Mouse (Mus musculus) cerebellum, adult 18-20 months (tissue): ENCODE results near the gene Pdk2.

Experiments used
- DNase-seq, 2 experiments: peaks; one replicate each; pipeline ENCODE4 v3.0.0; 2021

Gene Pdk2

GRCm38 (mm10) chr11:95001584-95002347 lies 39.4 kb downstream of the Pdk2 start:
- DNase-seq = peak in 1 of 2 experiments; percentile 16

GRCm38 (mm10) chr11:95001058-95001457 lies 40.1 kb downstream of the Pdk2 start:
- DNase-seq = peak; percentile 86 to 91

GRCm38 (mm10) chr11:95000548-95000947 lies 40.6 kb downstream of the Pdk2 start:
- peak; percentile 49 to 55 for DNase-seq

- no peak for DNase-seq
These were observed 41.0 kb downstream of the Pdk2 start for GRCm38 (mm10) chr11:95000128-95000527.

GRCm38 (mm10) chr11:94998041-94998531 lies 43.1 kb downstream of the Pdk2 start:
- peak; percentile 46 to 58 for DNase-seq

- no peak for DNase-seq
These were observed 43.6 kb downstream of the Pdk2 start for GRCm38 (mm10) chr11:94997596-94997995.

GRCm38 (mm10) chr11:94996984-94997383 lies 44.2 kb downstream of the Pdk2 start:
- DNase-seq = no peak

DNA sequence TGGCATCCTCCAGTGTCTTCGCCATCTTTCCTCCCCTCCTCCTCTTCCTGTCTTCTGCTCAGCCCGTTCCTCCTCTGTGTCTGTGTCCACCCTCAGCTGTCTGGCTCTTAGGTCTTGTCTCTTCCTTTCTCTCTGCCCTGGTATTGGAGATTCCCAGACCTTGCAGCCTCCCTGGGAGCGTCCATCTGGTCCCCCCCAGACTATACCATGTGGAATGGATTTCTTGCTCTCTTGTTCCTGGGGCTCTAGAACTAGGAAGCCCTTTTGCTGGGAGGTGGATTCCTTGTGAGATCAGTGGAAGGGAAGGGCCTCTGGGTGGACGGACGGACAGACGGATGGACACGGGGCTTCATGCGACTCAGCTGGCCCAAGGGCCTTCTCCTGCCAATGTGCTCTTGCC lies 45.1 kb downstream of the Pdk2 start:
- no peak for DNase-seq

GRCm38 (mm10) chr11:94994947-94995772 lies 46.0 kb downstream of the Pdk2 start:
- no peak for DNase-seq

DNA sequence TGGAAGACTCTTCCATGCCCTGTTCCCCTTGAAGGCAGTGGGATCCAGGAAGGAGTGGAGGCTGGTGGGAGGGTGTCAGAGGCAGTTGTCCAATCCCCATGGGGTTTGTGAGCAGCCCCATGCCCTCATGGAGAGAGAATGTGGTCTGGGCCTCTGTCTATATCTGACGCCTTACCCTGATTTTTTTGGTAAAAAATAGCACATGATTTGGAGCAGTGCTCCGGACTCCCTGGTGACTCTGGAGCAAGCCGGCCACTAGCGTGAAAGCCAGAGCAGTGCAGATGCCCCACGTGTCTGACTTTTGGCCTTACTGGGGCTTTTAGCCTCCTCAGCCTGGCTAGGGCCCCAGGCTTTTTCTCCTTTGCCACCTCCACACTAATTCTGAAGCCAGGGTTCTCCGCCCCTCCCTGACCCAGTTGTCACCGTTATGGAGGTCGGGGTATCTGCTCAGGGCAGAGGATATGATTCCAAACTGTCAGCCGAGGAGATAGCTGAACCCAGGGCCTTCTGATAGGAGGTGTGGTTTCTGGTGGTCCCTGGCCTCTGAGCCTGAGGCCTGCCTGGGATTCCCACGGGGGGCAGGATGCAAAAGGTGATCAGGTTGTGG lies 46.8 kb downstream of the Pdk2 start:
- DNase-seq = peak in 1 of 2 experiments; percentile 61

- peak in 1 of 2 experiments; percentile 59 for DNase-seq
These were observed 48.2 kb downstream of the Pdk2 start for GRCm38 (mm10) chr11:94992754-94993606.

DNA sequence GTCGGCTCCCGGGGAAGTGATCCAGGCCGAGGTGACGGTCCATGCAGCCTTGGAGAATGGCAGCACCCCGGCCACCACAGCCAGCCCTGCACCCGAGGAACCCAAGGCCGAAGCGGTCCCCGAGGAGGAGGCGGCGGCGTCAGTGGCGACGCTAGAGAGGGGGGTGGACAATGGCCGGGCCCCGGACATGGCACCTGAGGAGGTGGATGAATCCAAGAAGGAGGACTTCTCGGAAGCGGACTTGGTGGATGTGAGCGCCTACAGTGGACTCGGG lies 48.7 kb downstream of the Pdk2 start:
- peak in 1 of 2 experiments; percentile 55 for DNase-seq

DNA sequence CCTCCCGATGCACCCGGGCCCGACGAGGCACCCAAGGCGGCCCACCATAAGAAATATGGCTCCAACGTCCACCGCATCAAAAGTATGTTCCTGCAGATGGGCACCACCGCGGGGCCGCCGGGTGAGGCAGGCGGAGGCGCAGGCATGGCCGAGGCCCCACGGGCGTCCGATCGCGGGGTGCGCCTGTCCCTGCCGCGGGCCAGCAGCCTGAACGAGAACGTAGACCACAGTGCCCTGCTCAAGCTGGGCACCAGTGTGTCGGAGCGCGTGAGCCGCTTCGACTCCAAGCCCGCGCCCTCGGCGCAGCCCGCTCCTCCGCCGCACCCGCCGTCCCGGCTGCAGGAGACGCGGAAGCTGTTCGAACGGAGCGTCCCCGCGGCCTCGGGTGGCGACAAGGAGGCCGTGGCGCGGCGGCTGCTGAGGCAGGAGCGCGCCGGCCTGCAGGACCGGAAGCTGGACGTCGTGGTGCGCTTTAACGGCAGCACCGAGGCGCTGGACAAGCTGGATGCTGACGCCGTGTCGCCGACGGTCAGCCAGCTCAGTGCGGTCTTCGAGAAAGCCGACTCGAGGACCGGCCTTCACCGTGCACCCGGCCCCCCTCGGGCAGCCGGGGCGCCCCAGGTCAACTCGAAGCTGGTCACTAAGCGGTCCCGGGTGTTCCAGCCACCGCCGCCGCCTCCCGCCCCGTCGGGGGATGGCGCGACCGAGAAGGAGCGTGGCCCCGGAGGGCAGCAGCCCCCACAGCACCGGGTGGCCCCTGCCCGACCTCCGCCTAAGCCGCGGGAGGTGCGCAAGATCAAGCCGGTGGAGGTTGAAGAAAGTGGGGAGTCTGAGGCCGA lies 49.3 kb downstream of the Pdk2 start:
- peak; percentile 50 to 72 for DNase-seq

DNA sequence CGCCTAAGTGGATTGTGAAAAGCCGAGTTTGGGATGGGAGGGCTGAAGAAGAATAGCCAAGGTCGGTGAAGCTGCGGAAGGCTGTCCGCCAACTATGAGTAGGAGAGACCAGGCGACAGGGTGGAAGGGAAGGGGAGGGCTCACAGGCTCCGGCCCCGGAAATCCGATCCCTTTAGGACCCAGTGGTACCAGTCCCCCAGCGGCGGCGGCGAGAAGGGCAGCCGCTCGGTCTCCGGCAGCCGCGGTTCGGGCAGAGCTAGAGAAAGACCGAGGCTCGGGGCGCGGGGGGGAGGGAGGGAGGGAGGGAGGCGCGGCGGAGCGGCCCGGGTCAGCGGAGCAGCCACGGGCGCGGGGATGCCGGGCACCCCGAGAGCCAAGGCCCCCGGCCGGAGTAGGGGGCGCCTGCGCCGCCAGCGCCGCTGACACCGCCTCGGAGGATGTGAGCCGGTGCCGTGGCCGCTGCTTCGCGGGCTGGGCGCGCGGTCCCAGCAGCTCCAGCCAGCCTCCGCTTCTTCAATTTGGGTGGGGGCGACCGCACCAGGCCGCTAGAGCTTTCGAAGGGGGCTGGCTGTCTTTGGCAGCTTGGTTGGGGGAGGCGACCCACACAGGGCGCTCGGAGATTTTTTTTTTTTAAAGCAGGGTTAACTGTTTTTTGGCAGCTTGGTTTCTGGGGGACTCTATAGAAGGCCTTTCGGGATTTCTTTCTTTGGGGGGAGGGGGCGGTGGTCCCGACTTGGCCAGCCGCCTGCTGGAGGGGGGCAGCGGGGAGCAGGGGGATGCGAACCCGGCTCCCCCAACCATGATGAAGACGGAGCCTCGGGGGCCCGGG lies 50.2 kb downstream of the Pdk2 start, which contains the start of gene Ppp1r9b:
Gene Ppp1r9b (plus strand): TSS at position 287 of the 829 bp plus-strand sequence.
- DNase-seq = peak; percentile 95 to 96

DNA sequence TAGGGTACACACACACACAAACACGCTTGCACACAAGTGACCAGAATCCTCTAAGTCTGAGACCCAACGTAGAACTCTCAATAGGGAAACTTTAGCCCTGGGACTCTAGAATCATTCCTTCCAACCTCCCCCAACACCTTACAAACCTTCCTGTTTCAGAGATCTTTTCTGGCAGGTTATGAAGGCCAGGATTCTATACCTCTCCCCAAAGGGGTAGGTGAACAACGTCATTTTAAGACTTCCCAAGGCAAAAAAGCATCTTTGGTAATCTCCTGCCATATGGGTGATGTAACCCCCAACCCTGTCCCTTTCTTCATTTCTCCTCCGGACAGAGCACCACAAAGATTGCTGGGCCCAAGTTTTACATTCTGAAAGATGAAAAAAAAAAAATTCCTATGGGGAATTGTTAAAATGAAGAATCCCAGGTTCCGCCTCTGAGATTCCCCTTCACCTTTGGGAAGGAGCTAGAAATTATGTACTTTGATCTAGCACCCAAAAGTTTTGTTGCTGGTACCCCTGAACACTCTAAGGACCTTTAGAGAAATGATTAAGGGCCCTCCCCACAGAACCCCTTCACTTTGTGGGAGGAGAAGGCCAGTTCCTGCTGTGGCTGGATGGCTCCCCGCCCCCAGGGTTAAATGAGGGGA lies 50.9 kb downstream of the Pdk2 start:
- DNase-seq = no peak

DNA sequence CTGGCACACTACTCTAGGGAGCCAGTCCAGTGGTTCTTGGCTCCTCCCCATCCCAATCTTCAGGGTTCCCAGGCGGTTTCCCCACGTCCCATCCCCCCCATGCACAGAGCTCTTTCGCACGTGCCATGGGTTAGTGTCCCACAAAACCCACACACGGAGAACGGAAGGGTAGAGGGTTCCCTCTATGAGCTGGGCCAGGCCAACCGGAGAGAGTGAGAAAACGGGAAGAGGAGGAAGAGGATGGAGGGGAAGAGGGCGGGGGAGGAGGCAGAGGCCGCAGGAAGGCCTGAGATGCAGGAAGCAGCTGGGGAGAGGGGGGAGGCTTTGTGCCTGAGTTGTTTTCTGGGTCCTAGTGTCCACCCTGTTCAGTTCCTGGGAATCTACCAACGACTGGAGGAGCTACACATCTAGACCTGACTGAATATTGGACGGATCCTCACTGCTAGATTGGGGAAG lies 51.6 kb downstream of the Pdk2 start:
- peak; percentile 88 to 92 for DNase-seq

DNA sequence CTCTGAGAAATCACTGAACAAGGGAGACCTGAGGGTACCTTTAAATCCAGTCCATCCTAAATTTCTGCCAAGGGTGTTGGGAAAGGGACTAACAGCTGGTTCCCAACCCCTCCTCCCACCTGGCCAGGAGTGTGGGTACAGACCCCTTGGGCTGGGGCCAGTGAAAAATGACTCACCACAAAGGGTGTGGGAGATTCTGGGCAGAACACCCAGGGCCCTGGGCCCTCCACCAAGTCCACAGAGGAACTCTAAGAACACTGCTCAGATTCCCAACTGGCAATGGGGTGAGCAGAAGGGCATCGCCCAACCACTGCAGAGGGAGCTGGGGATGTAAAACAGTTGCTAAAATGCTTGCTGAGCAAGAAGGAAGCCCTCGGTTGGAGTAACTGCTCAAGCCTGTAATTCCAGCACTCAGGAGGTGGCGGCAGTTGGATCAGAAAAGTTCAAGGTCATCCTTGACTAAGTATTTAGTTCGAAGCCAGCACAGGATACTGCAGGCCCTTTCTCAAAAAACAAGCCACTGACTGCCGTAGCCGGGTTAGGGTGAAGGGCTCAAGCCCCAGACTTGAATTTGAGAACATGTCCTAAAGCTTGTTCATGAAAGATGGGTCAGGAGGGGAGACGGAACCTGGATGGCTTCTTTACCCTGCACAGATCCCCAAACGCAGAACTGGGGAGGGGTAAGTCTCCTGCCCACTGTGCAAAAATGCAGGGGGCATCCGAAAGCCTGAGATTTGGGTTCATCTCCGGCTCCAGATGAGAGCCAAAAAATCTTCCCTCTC lies 52.2 kb downstream of the Pdk2 start:
- peak in 1 of 2 experiments; percentile 47 for DNase-seq

DNA sequence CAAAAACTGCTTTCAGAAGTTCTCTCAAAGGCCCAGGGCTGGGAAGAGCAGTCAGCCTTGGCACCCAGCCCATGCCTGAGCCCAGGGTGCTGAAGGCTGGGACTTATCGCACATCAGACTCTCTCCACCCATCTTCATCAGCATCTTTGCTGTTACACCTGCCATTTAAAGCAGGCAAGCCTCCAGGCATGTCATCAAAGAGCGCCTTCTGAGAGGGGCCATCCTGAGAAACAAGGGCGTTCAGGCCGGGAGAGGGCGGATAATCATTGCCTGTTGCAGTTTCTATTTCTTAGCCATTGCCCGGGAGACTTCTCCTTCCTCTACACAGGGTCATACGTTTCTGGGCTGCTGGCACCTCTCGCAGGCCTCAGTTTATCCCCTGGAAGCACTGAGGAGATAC lies 53.3 kb downstream of the Pdk2 start:
- DNase-seq = peak; percentile 15 to 29

- peak in 1 of 2 experiments; percentile 6 for DNase-seq
These were observed 53.8 kb downstream of the Pdk2 start for GRCm38 (mm10) chr11:94987341-94987740.
